Mouse (Mus musculus): ENCODE measurements around the gene 1700007K13Rik. TPM values are rescaled to one million over a fixed set of nuclear protein-coding genes. Genes with fewer than 3 reads are reported as not detected.

1700007K13Rik gene
- total and polyA plus RNA-seq, 3 experiments = 0.74 to 0.98 TPM; not detected in 1

- DNase-seq (ENCODE audit: extremely low read depth) = peak; percentile 77
- in situ Hi-C loops (cut with MboI; ENCODE audit: low pct_ligation_motif_present, low pct_unique_long_range_greater_than_20kb, low sequenced_read_pairs) = no loop called here
- dilution Hi-C loops (cut with MboI; ENCODE audit: extremely low pct_ligation_motif_present, extremely low pct_unique_long_range_greater_than_20kb, low sequenced_read_pairs) = no loop called here
- Histone ChIP-seq H3K79me2 (replicated peaks; ENCODE audit: control insufficient read depth, extremely low read depth, insufficient read depth, poor library complexity, severe bottlenecking) (peaks cover 14% of the 10 kb centered on the region), H3K4me3 (replicated peaks in 1 of 3; ENCODE audit: low read depth in 2 of 3, low read length in 2 of 3, poor library complexity in 1 of 3) (peak within 1 kb of the TSS; percentile 61 to 85 (median 84)), H3K4me1 (ENCODE audit: control insufficient read depth in 1 of 2, insufficient read depth in 2 of 2) (peaks cover 11 to 21% of the 10 kb centered on the region in 2 experiments), H3K27me3 (replicated peaks) (peaks cover 36% of the 10 kb centered on the region), H3K9me3 (replicated peaks; ENCODE audit: low read length) (peaks cover 2% of the 10 kb centered on the region), H3K27ac (ENCODE audit: insufficient read depth, low read depth) (no peak within 1 kb of the TSS), H3K36me3 (replicated peaks in 1 of 2; ENCODE audit: control insufficient read depth in 1 of 2, insufficient read depth in 1 of 2, low read length in 1 of 2) (peaks cover 18 to 40% of the 10 kb centered on the region in 2 experiments), H3K4me2 (ENCODE audit: insufficient read depth, low read depth, poor library complexity, severe bottlenecking) (peak within 1 kb of the TSS; percentile 72), H3K9ac (ENCODE audit: insufficient read depth, low read depth) (peak within 1 kb of the TSS; percentile 93)
- TF ChIP-seq USF1 (IDR thresholded peaks at IDR 0.05; ENCODE audit: low read depth, low read length) (no peak), POLR2A (IDR thresholded peaks at IDR 0.05; ENCODE audit: low read depth, low read length) (peak; percentile 95), EP300 (IDR thresholded peaks at IDR 0.05; ENCODE audit: low read length) (no peak), ETS1 (conservative IDR thresholded peaks at IDR 0.05; ENCODE audit: low read depth, low read length) (no peak; the same call in 1 of the 2 replicates), TCF12 (IDR thresholded peaks at IDR 0.05; ENCODE audit: low read depth, low read length) (peak; percentile 95), PAX5 (IDR thresholded peaks at IDR 0.05; ENCODE audit: low read length) (no peak), ELF1 (IDR thresholded peaks at IDR 0.05; ENCODE audit: low read depth, low read length) (peak; percentile 84), TBP (conservative IDR thresholded peaks at IDR 0.05; ENCODE audit: low read depth, low read length) (0 out of 2 replicates have a peak, but pooled peaks have one; percentile 26), MAX (IDR thresholded peaks at IDR 0.05; ENCODE audit: low read length) (peak; percentile 76; the same call in 1 of the 2 replicates), MXI1 (IDR thresholded peaks at IDR 0.05; ENCODE audit: low read depth, low read length) (peak; percentile 90), ZNF384 (IDR thresholded peaks at IDR 0.05; ENCODE audit: low read depth, low read length) (no peak), IRF4 (IDR thresholded peaks at IDR 0.05; ENCODE audit: low read depth, low read length) (peak; percentile 42; the same call in 1 of the 2 replicates), MAZ (IDR thresholded peaks at IDR 0.05; ENCODE audit: low read depth, low read length) (no peak), CTCF (conservative IDR thresholded peaks at IDR 0.05 in 1 of 2, IDR thresholded peaks at IDR 0.05 in 1 of 2; ENCODE audit: low read depth in 2 of 2, low read length in 2 of 2) (peak; percentile 31 to 92), CHD2 (IDR thresholded peaks at IDR 0.05; ENCODE audit: low read length) (no peak), CHD1 (IDR thresholded peaks at IDR 0.05; ENCODE audit: low read depth, low read length) (no peak), NRF1 (IDR thresholded peaks at IDR 0.05; ENCODE audit: low read depth, low read length) (peak; percentile 58), JUND (conservative IDR thresholded peaks at IDR 0.05; ENCODE audit: low read depth, low read length) (no peak), NELFE (IDR thresholded peaks at IDR 0.05; ENCODE audit: low read depth, low read length) (peak; percentile 93), ZC3H11A (IDR thresholded peaks at IDR 0.05; ENCODE audit: low read depth, low read length) (no peak), RAD21 (IDR thresholded peaks at IDR 0.05; ENCODE audit: low read depth, low read length) (no peak), ZMIZ1 (IDR thresholded peaks at IDR 0.05; ENCODE audit: low read depth, low read length) (peak; percentile 92), POLR2AphosphoS2 (IDR thresholded peaks at IDR 0.05; ENCODE audit: low read depth, low read length) (peak; percentile 60; the same call in 1 of the 2 replicates), SIN3A (IDR thresholded peaks at IDR 0.05; ENCODE audit: low read length) (peak; percentile 72), GABPA (IDR thresholded peaks at IDR 0.05; ENCODE audit: insufficient replicate concordance, low read depth, low read length) (peak; percentile 91), KAT2A (IDR thresholded peaks at IDR 0.05; ENCODE audit: insufficient replicate concordance, low read length) (peak; percentile 69; the same call in 1 of the 2 replicates), HCFC1 (IDR thresholded peaks at IDR 0.05; ENCODE audit: low read depth, low read length) (peak; percentile 87), MYC (IDR thresholded peaks at IDR 0.05; ENCODE audit: low read depth, low read length) (peak; percentile 61; the same call in 1 of the 2 replicates)
Observed at GRCm38 (mm10) chr2:28467860-28468485, 1.8 kb upstream of the 1700007K13Rik start, which contains the start of gene Mrps2. Gene Mrps2 (plus strand): TSS chr2:28468066.

All from CH12.LX (cell line).